Mouse (Mus musculus) midbrain, postnatal 0 days (tissue): ENCODE data around the gene Aplp2. TPM values are rescaled to one million over a fixed set of nuclear protein-coding genes. Genes with fewer than 3 reads are reported as not detected.

ENCODE experiments used
- ATAC-seq: fragments of 200-750 bp; cut with Nextera tagmentation; 2 replicates; pipeline ENCODE4 v1.8.0; 2017; ENCODE audit warnings: moderate number of reproducible peaks, mild to moderate bottlenecking, moderate TSS enrichment, moderate library complexity; ENCODE audit not compliant: low FRiP score
- DNase-seq: peaks from one replicate; pipeline ENCODE4 v3.0.0-alpha.2; 2015; ENCODE audit warnings: low spot score
- H3K27ac ChIP-seq: fragments of 300-500 bp; sonication (generic); 2 replicates; pipeline ENCODE4 v1.5.1; 2014; ENCODE audit warnings: low read depth, mild to moderate bottlenecking, low read length, mixed read lengths
- H3K27me3 ChIP-seq: fragments of 300-500 bp; sonication (generic); 2 replicates; pipeline ENCODE4 v1.6.1; 2014; ENCODE audit warnings: low read length, control low read depth, mixed read lengths; ENCODE audit not compliant: insufficient read depth
- H3K36me3 ChIP-seq: fragments of 300-500 bp; sonication (generic); 2 replicates; pipeline ENCODE4 v1.6.1; 2014; ENCODE audit warnings: low read length, control low read depth, mixed read lengths; ENCODE audit not compliant: insufficient read depth
- H3K4me1 ChIP-seq: fragments of 300-500 bp; sonication (generic); 2 replicates; pipeline ENCODE4 v1.6.1; 2014; ENCODE audit warnings: mild to moderate bottlenecking, control low read depth, antibody characterized with exemption, low read length, mixed read lengths; ENCODE audit not compliant: insufficient read depth
- H3K4me2 ChIP-seq: fragments of 300-500 bp; sonication (generic); 2 replicates; pipeline ENCODE4 v1.6.1; 2014; ENCODE audit warnings: low read depth, mild to moderate bottlenecking, low read length, mixed read lengths; ENCODE audit not compliant: poor library complexity, severe bottlenecking
- H3K4me3 ChIP-seq: fragments of 300-500 bp; sonication (generic); 2 replicates; pipeline ENCODE4 v1.5.1; 2014; ENCODE audit warnings: low read depth, mild to moderate bottlenecking, low read length, moderate library complexity
- H3K9ac ChIP-seq: fragments of 300-500 bp; sonication (generic); replicated peaks from 2 replicates; pipeline ENCODE4 v1.6.1; 2014; ENCODE audit warnings: mild to moderate bottlenecking, low read length, moderate library complexity, mixed read lengths; ENCODE audit not compliant: poor library complexity, severe bottlenecking
- H3K9me3 ChIP-seq: fragments of 300-500 bp; sonication (generic); 2 replicates; pipeline ENCODE4 v1.6.1; 2016; ENCODE audit warnings: low read length, control low read depth
- CTCF ChIP-seq: IDR thresholded peaks from 2 replicates; pipeline ENCODE4 v1.5.1; 2016; ENCODE audit warnings: antibody characterized with exemption, mild to moderate bottlenecking
- WGBS: fragments of 180-500 bp; shearing (Covaris S2); extraction: QIAGEN DNeasy Blood & Tissue Kit; methylation state at CpG from one replicate; pipeline ENCODE4 v1.1.7; 2014; 5-methylcytosine and 5-hydroxymethylcytosine counted together
- polyA plus RNA-seq: library from polyadenylated mRNA; unstranded; fragments of >200 nt; fragmentation: Nextera tagmentation; extraction: Ambion mirVana; gene quantifications from 2 replicates; pipeline ENCODE4 v1.2.1, GENCODE M21; 2015
- total RNA-seq: library from RNA; depleted of rRNA; stranded (reverse); fragments of >200 nt; gene quantifications from 2 replicates; pipeline ENCODE4 v1.2.3, GENCODE M21; 2014

Aplp2 gene
- total and polyA plus RNA-seq, 2 experiments from 2014 or later, result 379 to 406 TPM

- DNase-seq (no peak), ATAC-seq (no peak)
- no peak overlapping the region for H3K4me2 ChIP-seq
- no peaks in the 10 kb centered on the region for H3K36me3 ChIP-seq
- H3K27me3 ChIP-seq, result no peaks in the 10 kb centered on the region
- no peak for TF ChIP-seq CTCF
- WGBS, result 84% methylated on average over 9 of the region's 9 CpGs
- no peak overlapping the region for H3K4me3 ChIP-seq
- no peaks in the 10 kb centered on the region for H3K9me3 ChIP-seq
- no peak overlapping the region for H3K27ac ChIP-seq
- H3K9ac ChIP-seq, result no peak overlapping the region
- peaks cover 2% of the 10 kb centered on the region; the same call in 1 of the 2 replicates for H3K4me1 ChIP-seq
These were observed 23.9 kb upstream of the Aplp2 start for GRCm38 (mm10) chr9:31235489-31235888.

- ATAC-seq, result no peak
- Histone ChIP-seq H3K27me3 (no peaks in the 10 kb centered on the region), H3K9me3 (no peaks in the 10 kb centered on the region), H3K36me3 (no peaks in the 10 kb centered on the region), H3K4me1 (peaks cover 2% of the 10 kb centered on the region; the same call in 1 of the 2 replicates), H3K4me2 (no peak overlapping the region), H3K9ac (no peak overlapping the region), H3K4me3 (no peak overlapping the region), H3K27ac (no peak overlapping the region)
- TF ChIP-seq CTCF, result no peak
- no peak for DNase-seq
- 34% methylated on average over 4 of the region's 4 CpGs for WGBS
These were observed 23.4 kb upstream of the Aplp2 start for GRCm38 (mm10) chr9:31235030-31235429.

GRCm38 (mm10) chr9:31226541-31226940, 14.9 kb upstream of the Aplp2 start:
- TF ChIP-seq CTCF, result no peak
- no peaks in the 10 kb centered on the region for H3K36me3 ChIP-seq
- H3K4me1 ChIP-seq, result no peaks in the 10 kb centered on the region
- WGBS, result 87% methylated on average over 8 of the region's 8 CpGs
- ATAC-seq, result no peak
- H3K27me3 ChIP-seq, result no peaks in the 10 kb centered on the region
- no peak overlapping the region for H3K27ac ChIP-seq
- no peak overlapping the region for H3K4me3 ChIP-seq
- no peak for DNase-seq
- H3K4me2 ChIP-seq, result no peak overlapping the region
- no peak overlapping the region for H3K9ac ChIP-seq
- no peaks in the 10 kb centered on the region for H3K9me3 ChIP-seq

- H3K4me3 ChIP-seq, result no peak overlapping the region
- no peaks in the 10 kb centered on the region for H3K9me3 ChIP-seq
- no peak overlapping the region for H3K4me2 ChIP-seq
- H3K4me1 ChIP-seq, result no peaks in the 10 kb centered on the region
- no peaks in the 10 kb centered on the region for H3K27me3 ChIP-seq
- DNase-seq (no peak), ATAC-seq (no peak)
- 72% methylated on average over 11 of the region's 11 CpGs for WGBS
- H3K36me3 ChIP-seq, result no peaks in the 10 kb centered on the region
- H3K9ac ChIP-seq, result no peak overlapping the region
- TF ChIP-seq CTCF, result no peak
- no peak overlapping the region for H3K27ac ChIP-seq
These were observed 14.2 kb upstream of the Aplp2 start for GRCm38 (mm10) chr9:31225808-31226207.

- no peaks in the 10 kb centered on the region for H3K9me3 ChIP-seq
- no peak for TF ChIP-seq CTCF
- H3K27me3 ChIP-seq, result no peaks in the 10 kb centered on the region
- H3K27ac ChIP-seq, result no peak overlapping the region
- no peak overlapping the region for H3K4me2 ChIP-seq
- no peak overlapping the region for H3K9ac ChIP-seq
- ATAC-seq, result no peak
- no peaks in the 10 kb centered on the region for H3K36me3 ChIP-seq
- no peaks in the 10 kb centered on the region for H3K4me1 ChIP-seq
- WGBS, result 78% methylated on average over 4 of the region's 4 CpGs
- no peak for DNase-seq
- H3K4me3 ChIP-seq, result no peak overlapping the region
These were observed 11.9 kb upstream of the Aplp2 start for GRCm38 (mm10) chr9:31223475-31223874.

GRCm38 (mm10) chr9:31221170-31221569, 9.6 kb upstream of the Aplp2 start:
- Histone ChIP-seq H3K36me3 (no peaks in the 10 kb centered on the region), H3K4me3 (no peak overlapping the region), H3K27ac (no peak overlapping the region), H3K4me1 (no peaks in the 10 kb centered on the region), H3K9me3 (no peaks in the 10 kb centered on the region), H3K9ac (no peak overlapping the region), H3K27me3 (no peaks in the 10 kb centered on the region), H3K4me2 (no peak overlapping the region)
- DNase-seq (no peak), ATAC-seq (no peak)
- no peak for TF ChIP-seq CTCF
- 37% methylated on average over 10 of the region's 10 CpGs for WGBS
